Mouse (Mus musculus) hindbrain, postnatal 0 days (tissue): ENCODE data around the gene Alg14. TPM values are rescaled to one million over a fixed set of nuclear protein-coding genes. Genes with fewer than 3 reads are reported as not detected.

Source experiments
- ATAC-seq: fragments of 200-750 bp; cut with Nextera tagmentation; 2 replicates; pipeline ENCODE4 v1.8.0; 2017; ENCODE audit warnings: mild to moderate bottlenecking, moderate TSS enrichment, moderate library complexity
- DNase-seq: peaks from one replicate; pipeline ENCODE4 v3.0.0-alpha.2; 2015; ENCODE audit warnings: low spot score
- H3K27ac ChIP-seq: fragments of 300-500 bp; sonication (generic); 2 replicates; pipeline ENCODE4 v1.5.1; 2014; ENCODE audit warnings: mild to moderate bottlenecking
- H3K27me3 ChIP-seq: fragments of 300-500 bp; sonication (generic); 2 replicates; pipeline ENCODE4 v1.6.1; 2014; ENCODE audit warnings: low read length, mixed read lengths; ENCODE audit not compliant: insufficient read depth
- H3K36me3 ChIP-seq: fragments of 300-500 bp; sonication (generic); 2 replicates; pipeline ENCODE4 v1.6.1; 2014; ENCODE audit warnings: low read length, mixed read lengths; ENCODE audit not compliant: insufficient read depth
- H3K4me1 ChIP-seq: fragments of 300-500 bp; sonication (generic); 2 replicates; pipeline ENCODE4 v1.6.1; 2014; ENCODE audit warnings: antibody characterized with exemption, low read length, mixed read lengths; ENCODE audit not compliant: insufficient read depth
- H3K4me2 ChIP-seq: fragments of 300-500 bp; sonication (generic); 2 replicates; pipeline ENCODE4 v1.6.1; 2014; ENCODE audit warnings: low read depth, mild to moderate bottlenecking, low read length, moderate library complexity, mixed read lengths
- H3K4me3 ChIP-seq: fragments of 300-500 bp; sonication (generic); 2 replicates; pipeline ENCODE4 v1.5.1; 2014; ENCODE audit warnings: low read length
- H3K9ac ChIP-seq: fragments of 300-500 bp; sonication (generic); replicated peaks from 2 replicates; pipeline ENCODE4 v1.6.1; 2014; ENCODE audit warnings: mild to moderate bottlenecking, low read length, moderate library complexity, mixed read lengths
- H3K9me3 ChIP-seq: fragments of 300-500 bp; sonication (generic); 2 replicates; pipeline ENCODE4 v1.6.1; 2016; ENCODE audit warnings: low read length, mixed read lengths
- CTCF ChIP-seq: IDR thresholded peaks from 2 replicates; pipeline ENCODE4 v1.5.1; 2016; ENCODE audit warnings: antibody characterized with exemption, control low read depth, low read depth
- WGBS: fragments of 180-500 bp; shearing (Covaris S2); extraction: QIAGEN DNeasy Blood & Tissue Kit; methylation state at CpG from one replicate; pipeline ENCODE4 v1.1.7; 2014; 5-methylcytosine and 5-hydroxymethylcytosine counted together
- polyA plus RNA-seq: library from polyadenylated mRNA; unstranded; fragments of >200 nt; fragmentation: Nextera tagmentation; extraction: Ambion mirVana; gene quantifications from 2 replicates; pipeline ENCODE4 v1.2.1, GENCODE M21; 2015
- total RNA-seq: library from RNA; depleted of rRNA; stranded (reverse); fragments of >200 nt; gene quantifications from 2 replicates; pipeline ENCODE4 v1.2.3, GENCODE M21; 2014

Alg14 gene
- total and polyA plus RNA-seq, 2 experiments from 2014 or later, result 26.6 to 39.5 TPM

DNA sequence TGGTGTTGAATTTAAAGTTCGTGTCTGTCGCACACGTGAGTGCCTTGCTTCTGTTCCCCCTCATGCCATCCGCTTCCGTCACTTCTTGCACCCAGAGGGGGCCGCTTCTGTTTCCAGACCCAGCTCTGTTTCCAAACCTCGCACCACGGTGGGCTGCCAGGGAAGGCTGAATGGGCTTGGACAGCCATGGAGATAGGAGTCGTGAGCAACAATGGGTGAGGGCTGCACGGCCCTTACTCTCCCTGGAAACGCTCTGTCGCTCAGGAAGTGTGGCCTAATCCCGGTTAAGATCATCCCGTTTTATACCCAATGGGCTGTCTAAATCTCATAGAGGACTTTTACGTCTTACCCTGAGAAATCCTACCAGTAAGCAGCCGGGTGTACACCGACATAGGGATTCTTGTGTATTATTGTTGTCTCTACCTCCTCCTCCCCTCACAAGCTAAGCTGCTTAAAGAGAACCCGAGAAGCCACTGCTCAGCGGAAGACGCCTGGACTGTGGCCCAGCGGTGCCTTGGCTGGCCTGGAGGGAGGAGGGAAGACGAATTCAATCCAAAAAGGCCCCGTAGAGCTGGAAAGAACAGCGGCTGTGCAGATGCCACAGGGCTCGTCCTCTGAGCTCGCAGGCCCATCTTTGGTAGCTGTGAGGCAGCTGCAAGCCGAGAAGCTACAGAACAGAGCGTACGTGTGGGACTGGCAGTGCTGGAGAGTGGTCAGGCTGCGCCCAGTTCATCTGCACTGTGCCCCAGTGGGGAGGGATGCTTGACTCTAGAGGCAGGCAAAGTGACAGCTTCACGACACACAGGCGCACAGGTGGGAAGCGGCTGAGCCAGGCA is 58.0 kb downstream of the Alg14 start:
- ATAC-seq, result peak; percentile 86
- 24% methylated on average over 33 of the region's 33 CpGs for WGBS
- Histone ChIP-seq H3K9ac (no peak overlapping the region; the same call in 1 of the 2 replicates), H3K27ac (peak overlapping the region; percentile 75), H3K4me2 (peak overlapping the region; percentile 41), H3K36me3 (no peaks in the 10 kb centered on the region), H3K4me3 (no peak overlapping the region), H3K27me3 (no peaks in the 10 kb centered on the region), H3K9me3 (no peaks in the 10 kb centered on the region), H3K4me1 (peaks cover 17% of the 10 kb centered on the region)
- peak; percentile 71 for DNase-seq
- TF ChIP-seq CTCF, result no peak

DNA sequence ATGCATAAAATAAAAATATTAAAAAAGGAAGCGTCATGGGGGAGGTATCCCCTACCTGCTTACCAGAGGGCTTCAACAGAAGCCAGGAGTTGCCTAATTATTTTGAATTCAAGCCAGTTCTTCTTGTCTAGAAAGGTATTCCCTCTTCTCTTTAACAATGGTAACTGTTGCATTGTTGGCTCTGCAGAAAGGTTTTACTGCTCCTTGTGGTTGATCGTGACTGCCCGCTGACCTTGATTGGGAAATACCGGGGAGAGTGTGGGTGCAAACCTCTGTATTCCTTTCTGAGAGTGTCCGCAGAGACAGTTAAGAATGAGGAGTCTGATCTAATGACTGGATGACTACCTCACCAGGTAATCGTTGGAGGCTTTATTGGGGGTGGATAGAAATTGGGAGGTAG is 59.7 kb downstream of the Alg14 start:
- ATAC-seq (no peak), DNase-seq (no peak)
- Histone ChIP-seq H3K9me3 (no peaks in the 10 kb centered on the region), H3K4me3 (no peak overlapping the region), H3K27me3 (no peaks in the 10 kb centered on the region), H3K4me2 (no peak overlapping the region), H3K36me3 (no peaks in the 10 kb centered on the region), H3K9ac (no peak overlapping the region), H3K27ac (no peak overlapping the region), H3K4me1 (peaks cover 17% of the 10 kb centered on the region)
- no peak for TF ChIP-seq CTCF
- WGBS, result 86% methylated on average over 6 of the region's 6 CpGs

DNA sequence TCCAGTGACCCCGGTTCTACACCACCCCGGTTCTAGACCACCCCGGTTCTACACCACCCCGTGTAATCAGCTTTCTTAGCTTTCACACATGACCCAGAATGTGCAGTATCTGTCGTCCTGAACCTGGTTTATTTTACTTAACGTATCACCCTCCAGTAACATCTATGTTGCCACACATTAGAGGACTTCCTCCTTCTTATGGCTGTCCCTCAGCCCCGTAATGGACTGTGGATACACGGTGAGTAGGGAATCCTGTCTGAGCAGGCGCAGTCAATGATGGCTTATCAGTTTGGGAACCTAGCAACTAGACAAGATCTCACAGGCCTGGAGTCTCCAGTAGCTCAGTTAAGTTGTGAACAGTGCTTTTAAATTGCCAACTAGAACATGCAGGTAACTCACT is 62.7 kb downstream of the Alg14 start:
- DNase-seq (no peak), ATAC-seq (no peak)
- Histone ChIP-seq H3K27ac (no peak overlapping the region), H3K9me3 (no peaks in the 10 kb centered on the region), H3K27me3 (no peaks in the 10 kb centered on the region), H3K4me2 (no peak overlapping the region), H3K36me3 (no peaks in the 10 kb centered on the region), H3K4me1 (peaks cover 7% of the 10 kb centered on the region), H3K4me3 (no peak overlapping the region), H3K9ac (no peak overlapping the region)
- TF ChIP-seq CTCF, result no peak
- WGBS, result 90% methylated on average over 9 of the region's 9 CpGs

DNA sequence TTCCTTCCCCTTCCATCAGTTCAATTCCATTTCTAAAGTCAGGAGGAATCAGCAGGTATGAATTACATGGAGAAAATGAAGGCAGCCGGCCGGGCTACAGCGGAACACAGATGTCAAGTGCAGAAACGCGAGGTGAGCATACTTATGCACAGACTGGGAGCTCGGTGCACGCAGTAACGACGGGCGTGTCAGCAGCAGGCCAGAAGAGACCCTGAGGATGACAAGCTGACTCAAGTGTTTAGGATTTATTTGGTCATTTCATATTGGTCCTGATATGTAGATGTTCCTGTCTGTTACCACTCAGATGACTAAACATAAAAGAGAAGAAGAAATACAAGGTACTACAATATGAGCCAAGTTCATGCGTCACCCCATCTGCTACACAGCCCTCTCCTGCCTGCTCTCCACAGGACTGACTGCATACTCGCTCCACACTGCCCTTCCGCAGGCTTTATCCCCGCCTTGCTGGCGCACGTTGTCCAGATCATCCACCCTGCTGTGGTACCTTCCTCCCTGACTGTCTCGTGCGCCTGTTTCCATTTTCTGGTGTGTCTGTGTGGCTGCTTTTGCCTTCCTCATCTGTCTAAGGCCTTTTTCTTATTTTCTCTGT is 63.4 kb downstream of the Alg14 start:
- Histone ChIP-seq H3K4me2 (no peak overlapping the region), H3K9me3 (no peaks in the 10 kb centered on the region), H3K9ac (no peak overlapping the region), H3K4me3 (no peak overlapping the region), H3K36me3 (no peaks in the 10 kb centered on the region), H3K27me3 (no peaks in the 10 kb centered on the region), H3K4me1 (peaks cover under 1% of the 10 kb centered on the region), H3K27ac (no peak overlapping the region)
- DNase-seq, result no peak
- ATAC-seq, result no peak
- WGBS, result 67% methylated on average over 18 of the region's 18 CpGs
- no peak for TF ChIP-seq CTCF

DNA sequence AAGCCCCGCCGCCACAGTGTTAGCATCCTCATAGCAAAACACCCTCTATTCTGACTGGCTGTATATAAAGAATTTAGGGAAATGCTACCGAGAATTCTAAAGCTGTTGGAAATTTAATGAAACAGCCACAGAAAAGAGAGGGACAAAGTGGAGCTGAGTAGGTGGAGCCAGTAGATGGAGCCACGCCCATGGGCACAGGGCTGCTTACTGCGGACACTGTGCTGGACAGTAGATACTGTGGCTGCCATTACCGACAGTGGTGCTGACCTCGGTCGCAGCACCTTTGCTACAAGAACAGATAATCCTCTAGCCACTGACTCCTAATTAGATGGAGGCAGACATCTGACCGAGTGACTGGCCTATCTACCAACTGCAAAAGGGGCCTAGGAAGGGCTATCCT is 64.0 kb downstream of the Alg14 start:
- Histone ChIP-seq H3K4me2 (no peak overlapping the region), H3K4me3 (no peak overlapping the region), H3K9me3 (no peaks in the 10 kb centered on the region), H3K36me3 (no peaks in the 10 kb centered on the region), H3K9ac (no peak overlapping the region), H3K27me3 (no peaks in the 10 kb centered on the region), H3K4me1 (no peaks in the 10 kb centered on the region), H3K27ac (no peak overlapping the region)
- WGBS, result 86% methylated on average over 9 of the region's 9 CpGs
- DNase-seq (no peak), ATAC-seq (no peak)
- TF ChIP-seq CTCF, result no peak

DNA sequence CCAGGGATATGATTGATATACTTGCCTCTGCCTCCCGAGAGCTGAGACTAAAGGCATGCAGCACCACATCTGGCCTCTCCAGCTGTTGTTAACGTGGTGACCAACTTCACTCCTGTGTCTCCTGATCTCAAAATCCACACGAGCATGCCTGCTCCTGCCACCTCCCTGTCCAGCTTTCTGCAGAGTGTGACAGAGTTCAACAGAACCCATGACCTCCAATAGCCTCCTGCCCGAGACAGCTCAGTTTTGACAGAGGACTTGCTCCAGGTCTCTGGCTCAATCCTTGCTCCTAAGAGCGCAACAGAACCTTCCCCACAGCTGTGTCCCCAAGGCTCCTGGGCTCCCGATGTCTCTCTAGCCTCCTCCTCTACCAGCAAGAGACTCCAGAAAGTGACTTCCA is 64.5 kb downstream of the Alg14 start:
- Histone ChIP-seq H3K4me1 (no peaks in the 10 kb centered on the region), H3K9me3 (no peaks in the 10 kb centered on the region), H3K9ac (no peak overlapping the region), H3K4me2 (no peak overlapping the region), H3K27me3 (no peaks in the 10 kb centered on the region), H3K4me3 (no peak overlapping the region), H3K36me3 (no peaks in the 10 kb centered on the region), H3K27ac (no peak overlapping the region)
- ATAC-seq (no peak), DNase-seq (no peak)
- no peak for TF ChIP-seq CTCF
- WGBS, result 77% methylated on average over 6 of the region's 6 CpGs

DNA sequence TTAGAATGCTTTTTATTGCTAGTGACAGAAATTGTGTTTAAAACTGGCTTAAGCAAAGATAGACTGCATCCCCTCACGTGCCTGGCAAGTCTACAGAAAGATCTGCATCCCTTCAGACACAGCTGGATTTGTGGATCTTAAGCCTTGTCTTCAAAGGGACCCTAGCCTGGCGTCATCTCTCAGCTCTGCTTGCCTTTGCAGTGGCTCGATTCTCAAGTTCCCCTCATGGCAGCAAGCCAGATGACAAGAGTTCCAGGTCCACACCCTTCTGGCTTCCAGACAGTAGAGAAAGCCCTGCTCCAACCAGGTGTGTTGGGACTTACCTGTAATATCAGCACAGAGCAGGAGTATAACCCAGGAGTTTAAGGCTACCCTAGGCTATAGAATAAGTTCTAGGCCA is 65.5 kb downstream of the Alg14 start:
- Histone ChIP-seq H3K4me2 (no peak overlapping the region), H3K4me3 (no peak overlapping the region), H3K27me3 (no peaks in the 10 kb centered on the region), H3K9me3 (no peaks in the 10 kb centered on the region), H3K27ac (no peak overlapping the region), H3K9ac (no peak overlapping the region), H3K36me3 (no peaks in the 10 kb centered on the region), H3K4me1 (no peaks in the 10 kb centered on the region)
- ATAC-seq, result no peak
- 58% methylated on average over 3 of the region's 3 CpGs for WGBS
- DNase-seq, result no peak
- no peak for TF ChIP-seq CTCF
